ENCODE assay signal across 8 mouse cellular contexts in genomic region chr5:122613908-122614732, GRCm38 (mm10). TPM values are rescaled to one million over a fixed set of nuclear protein-coding genes. Genes with fewer than 3 reads are reported as not detected.
A peak's percentile ranks its signal among the peaks of the same experiment; 100 is the strongest.
DNase-seq lines count a peak whose midpoint lies in the region; ATAC-seq and TF ChIP-seq lines count a peak whose summit lies in the region.

Ift81 (minus strand) TSS chr5:122614518.

- no peaks in the 10 kb centered on the region for H3K9me3 ChIP-seq in embryonic facial prominence, embryonic 15.5 days (replicated peaks)
- no peaks in the 10 kb centered on the region for H3K9me3 ChIP-seq in heart, embryonic 10.5 days
- H3K9me3 ChIP-seq in kidney, embryonic 15.5 days (replicated peaks): no peaks in the 10 kb centered on the region

- TF ChIP-seq POLR2A in bone marrow, adult 2 months (IDR thresholded peaks at IDR 0.05; ENCODE audit: borderline replicate concordance, control insufficient read depth, low read depth, low read length): no peak

- H3K27ac ChIP-seq in bone marrow, adult 2 months (ENCODE audit: control insufficient read depth, insufficient read depth, low read depth, low read length, poor library complexity): no peak within 1 kb of the TSS; the same call in 1 of the 2 replicates
- peak within 1 kb of the TSS; percentile 92 for H3K27ac ChIP-seq in embryonic facial prominence, embryonic 15.5 days (replicated peaks)
- H3K27ac ChIP-seq in heart, embryonic 10.5 days: peak within 1 kb of the TSS; percentile 97
- peak within 1 kb of the TSS; percentile 83 for H3K27ac ChIP-seq in kidney, embryonic 15.5 days

- H3K4me2 ChIP-seq in embryonic facial prominence, embryonic 15.5 days (replicated peaks): peak within 1 kb of the TSS; percentile 63
- peak within 1 kb of the TSS; percentile 80 for H3K4me2 ChIP-seq in kidney, embryonic 15.5 days

- H3K36me3 ChIP-seq in embryonic facial prominence, embryonic 15.5 days: peaks cover 3% of the 10 kb centered on the region
- peaks cover 8% of the 10 kb centered on the region for H3K36me3 ChIP-seq in heart, embryonic 10.5 days
- peaks cover 10% of the 10 kb centered on the region for H3K36me3 ChIP-seq in kidney, embryonic 15.5 days

- peak within 1 kb of the TSS; percentile 51 for H3K4me3 ChIP-seq in bone marrow, adult 2 months (replicated peaks; ENCODE audit: control insufficient read depth, low read depth, low read length)
- H3K4me3 ChIP-seq in embryonic facial prominence, embryonic 15.5 days (replicated peaks): peak within 1 kb of the TSS; percentile 87
- peak within 1 kb of the TSS; percentile 87 for H3K4me3 ChIP-seq in heart, embryonic 10.5 days
- peak within 1 kb of the TSS; percentile 94 for H3K4me3 ChIP-seq in kidney, embryonic 15.5 days (replicated peaks)

- no peaks in the 10 kb centered on the region; the same call in 1 of the 2 replicates for H3K4me1 ChIP-seq in bone marrow, adult 2 months (ENCODE audit: control insufficient read depth, insufficient read depth, low read length)
- peaks cover 16% of the 10 kb centered on the region for H3K4me1 ChIP-seq in embryonic facial prominence, embryonic 15.5 days
- peaks cover 22% of the 10 kb centered on the region; the same call in 1 of the 2 replicates for H3K4me1 ChIP-seq in heart, embryonic 10.5 days
- H3K4me1 ChIP-seq in kidney, embryonic 15.5 days: peaks cover 25% of the 10 kb centered on the region

- H3K9ac ChIP-seq in embryonic facial prominence, embryonic 15.5 days: peak within 1 kb of the TSS; percentile 83
- peak within 1 kb of the TSS; percentile 86 for H3K9ac ChIP-seq in kidney, embryonic 15.5 days

- TF ChIP-seq CTCF in bone marrow, adult 2 months (IDR thresholded peaks at IDR 0.05; ENCODE audit: control insufficient read depth, insufficient read depth, low read length): no peak

- ATAC-seq in embryonic facial prominence, embryonic 15.5 days (ENCODE audit: insufficient number of reproducible peaks, low FRiP score, low TSS enrichment, low read depth): peak; percentile 87
- ATAC-seq in kidney, embryonic 15.5 days (replicated peaks; ENCODE audit: low FRiP score): peak; percentile 91
- peak; percentile 96 for ATAC-seq in monocyte, adult 5-6 weeks (replicated peaks; ENCODE audit: insufficient number of reproducible peaks, low FRiP score, low TSS enrichment, poor library complexity, severe bottlenecking)

- WGBS in bone marrow, adult 2 months: 4% methylated on average over 66 of the region's 67 CpGs
- 2% methylated on average over 67 of the region's 67 CpGs for WGBS in embryonic facial prominence, embryonic 15.5 days
- 3% methylated on average over 67 of the region's 67 CpGs for WGBS in heart, embryonic 10.5 days
- WGBS in kidney, embryonic 15.5 days: 2% methylated on average over 66 of the region's 67 CpGs

- DNase-seq in 416B (ENCODE audit: low read depth) (peak; percentile 87), liver (peak; percentile 90)
- DNase-seq in heart, embryonic 10.5 days (ENCODE audit: low spot score): peak; percentile 97
- peak; percentile 88 to 94 for DNase-seq in spleen, postnatal 4 days (ENCODE audit: low spot score in 2 of 2)

- H3K27me3 ChIP-seq in embryonic facial prominence, embryonic 15.5 days: no peaks in the 10 kb centered on the region
- H3K27me3 ChIP-seq in heart, embryonic 10.5 days (ENCODE audit: insufficient read depth, poor library complexity, severe bottlenecking): no peaks in the 10 kb centered on the region
- no peaks in the 10 kb centered on the region for H3K27me3 ChIP-seq in kidney, embryonic 15.5 days

RNA-seq across cellular contexts. Expression of gene Ift81, which starts in this region (rescaled TPM):
- polyA plus RNA-seq in bone marrow, adult 2 months (2011; ENCODE audit: insufficient read depth, insufficient read length, low replicate concordance, missing spikeins): 0.86 and 2.1 TPM in 2 replicates
- 41.4 and 44.8 TPM in 2 replicates for polyA plus RNA-seq in embryonic facial prominence, embryonic 15.5 days (2015; fragmentation: Nextera tagmentation; extraction: Ambion mirVana)
- 25.2 and 35.2 TPM in 2 replicates for polyA plus RNA-seq in heart, embryonic 10.5 days (2016; fragmentation: Nextera tagmentation; extraction: Ambion mirVana)
- 41.4 and 43.0 TPM in 2 replicates for polyA plus RNA-seq in kidney, embryonic 15.5 days (2015; fragmentation: Nextera tagmentation; extraction: Ambion mirVana)
- total RNA-seq in monocyte, adult 5-6 weeks (2017): 0.32 to 3.9 TPM (median 2.5 TPM) in 3 replicates
